Mouse (Mus musculus): ENCODE measurements around the gene Tnnc1. TPM values are rescaled to one million over a fixed set of nuclear protein-coding genes. Genes with fewer than 3 reads are reported as not detected.
A peak's percentile ranks its signal among the peaks of the same experiment; 100 is the strongest.

Gene Tnnc1
- polyA plus RNA-seq, 1 experiment from 2014 or later, result 39.0 TPM

- DNase-seq (ENCODE audit: low spot score), result no peak
- Histone ChIP-seq H3K27me3 (replicated peaks; ENCODE audit: control insufficient read depth, insufficient read depth, low read length) (no peaks in the 10 kb centered on the region), H3K27ac (ENCODE audit: low read depth, low read length) (no peak overlapping the region), H3K9me3 (ENCODE audit: control insufficient read depth, low read length) (no peaks in the 10 kb centered on the region), H3K4me2 (no peak overlapping the region), H3K36me3 (ENCODE audit: control insufficient read depth, insufficient read depth, low read length) (no peaks in the 10 kb centered on the region), H3K4me3 (ENCODE audit: low read depth, low read length) (no peak overlapping the region), H3K9ac (ENCODE audit: low read depth, low read length) (no peak overlapping the region), H3K4me1 (replicated peaks; ENCODE audit: control insufficient read depth, insufficient read depth, low read length) (peaks cover 7% of the 10 kb centered on the region)
- 71% methylated on average over 3 of the region's 3 CpGs for whole genome bisulfite sequencing
- no peak for ATAC-seq (replicated peaks; ENCODE audit: low FRiP score)
Observed at GRCm38 (mm10) chr14:31212499-31212898, 4.4 kb downstream of the Tnnc1 start.

GRCm38 (mm10) chr14:31213868-31214267, 5.8 kb downstream of the Tnnc1 start:
- peaks cover 4% of the 10 kb centered on the region; the same call in 1 of the 2 replicates for H3K4me1 ChIP-seq (replicated peaks; ENCODE audit: control insufficient read depth, insufficient read depth, low read length)
- H3K4me2 ChIP-seq, result no peak overlapping the region
- 68% methylated on average over 8 of the region's 8 CpGs for WGBS
- DNase-seq (ENCODE audit: low spot score), result no peak
- no peak overlapping the region for H3K4me3 ChIP-seq (ENCODE audit: low read depth, low read length)
- no peak overlapping the region for H3K9ac ChIP-seq (ENCODE audit: low read depth, low read length)
- no peaks in the 10 kb centered on the region for H3K27me3 ChIP-seq (replicated peaks; ENCODE audit: control insufficient read depth, insufficient read depth, low read length)
- H3K36me3 ChIP-seq (ENCODE audit: control insufficient read depth, insufficient read depth, low read length), result no peaks in the 10 kb centered on the region
- H3K27ac ChIP-seq (ENCODE audit: low read depth, low read length), result no peak overlapping the region
- no peak for ATAC-seq (replicated peaks; ENCODE audit: low FRiP score)
- no peaks in the 10 kb centered on the region for H3K9me3 ChIP-seq (ENCODE audit: control insufficient read depth, low read length)

GRCm38 (mm10) chr14:31214684-31215083, 6.6 kb downstream of the Tnnc1 start:
- no peak for ATAC-seq (replicated peaks; ENCODE audit: low FRiP score)

GRCm38 (mm10) chr14:31215157-31216002, 7.3 kb downstream of the Tnnc1 start:
- H3K4me1 ChIP-seq (replicated peaks; ENCODE audit: control insufficient read depth, insufficient read depth, low read length), result peaks cover 4% of the 10 kb centered on the region; the same call in 1 of the 2 replicates
- H3K9ac ChIP-seq (ENCODE audit: low read depth, low read length), result 0 out of 2 replicates have a peak overlapping the region, but pooled peaks have one; percentile 17
- no peaks in the 10 kb centered on the region for H3K9me3 ChIP-seq (ENCODE audit: control insufficient read depth, low read length)
- DNase-seq (ENCODE audit: low spot score) (peak; percentile 54), ATAC-seq (replicated peaks; ENCODE audit: low FRiP score) (0 out of 2 replicates have a peak, but pooled peaks have one; percentile 47)
- H3K4me3 ChIP-seq (ENCODE audit: low read depth, low read length), result no peak overlapping the region
- 27% methylated on average over 15 of the region's 15 CpGs for WGBS
- H3K27ac ChIP-seq (ENCODE audit: low read depth, low read length), result no peak overlapping the region
- no peaks in the 10 kb centered on the region for H3K27me3 ChIP-seq (replicated peaks; ENCODE audit: control insufficient read depth, insufficient read depth, low read length)
- no peaks in the 10 kb centered on the region for H3K36me3 ChIP-seq (ENCODE audit: control insufficient read depth, insufficient read depth, low read length)
- H3K4me2 ChIP-seq, result no peak overlapping the region

More at GRCm38 (mm10) chr14:31214684-31215083, 6.6 kb downstream of the Tnnc1 start:
- H3K36me3 ChIP-seq (ENCODE audit: control insufficient read depth, insufficient read depth, low read length), result no peaks in the 10 kb centered on the region
- DNase-seq (ENCODE audit: low spot score), result no peak
- no peaks in the 10 kb centered on the region for H3K9me3 ChIP-seq (ENCODE audit: control insufficient read depth, low read length)
- H3K27me3 ChIP-seq (replicated peaks; ENCODE audit: control insufficient read depth, insufficient read depth, low read length), result no peaks in the 10 kb centered on the region
- no peak overlapping the region for H3K27ac ChIP-seq (ENCODE audit: low read depth, low read length)
- H3K4me2 ChIP-seq, result no peak overlapping the region
- H3K4me1 ChIP-seq (replicated peaks; ENCODE audit: control insufficient read depth, insufficient read depth, low read length), result peaks cover 4% of the 10 kb centered on the region; the same call in 1 of the 2 replicates
- H3K9ac ChIP-seq (ENCODE audit: low read depth, low read length), result no peak overlapping the region
- no peak overlapping the region for H3K4me3 ChIP-seq (ENCODE audit: low read depth, low read length)
- 71% methylated on average over 3 of the region's 3 CpGs for WGBS

- Histone ChIP-seq H3K27ac (ENCODE audit: low read depth, low read length) (no peak within 1 kb of the TSS), H3K4me2 (peak within 1 kb of the TSS; percentile 28; the same call in 1 of the 2 replicates), H3K9ac (ENCODE audit: low read depth, low read length) (peak within 1 kb of the TSS; percentile 17; the same call in 1 of the 2 replicates), H3K9me3 (ENCODE audit: control insufficient read depth, low read length) (no peaks in the 10 kb centered on the region), H3K4me1 (replicated peaks; ENCODE audit: control insufficient read depth, insufficient read depth, low read length) (peaks cover 4% of the 10 kb centered on the region; the same call in 1 of the 2 replicates), H3K27me3 (replicated peaks; ENCODE audit: control insufficient read depth, insufficient read depth, low read length) (no peaks in the 10 kb centered on the region), H3K36me3 (ENCODE audit: control insufficient read depth, insufficient read depth, low read length) (no peaks in the 10 kb centered on the region), H3K4me3 (ENCODE audit: low read depth, low read length) (no peak within 1 kb of the TSS)
- 66% methylated on average over 2 of the region's 2 CpGs for WGBS
- ATAC-seq (replicated peaks; ENCODE audit: low FRiP score) (no peak), DNase-seq (ENCODE audit: low spot score) (no peak)
Observed at GRCm38 (mm10) chr14:31216846-31217245, 8.7 kb downstream of the Tnnc1 start, which contains the start of gene Nisch. Gene Nisch (minus strand): TSS chr14:31216946.

GRCm38 (mm10) chr14:31217666-31218065, 9.6 kb downstream of the Tnnc1 start, which contains the start of gene Sema3g:
Gene Sema3g (plus strand): TSS chr14:31217860.
- peak; percentile 58; the same call in 1 of the 2 replicates for ATAC-seq (replicated peaks; ENCODE audit: low FRiP score)
- peak; percentile 62 for DNase-seq (ENCODE audit: low spot score)
- Histone ChIP-seq H3K4me1 (replicated peaks; ENCODE audit: control insufficient read depth, insufficient read depth, low read length) (peaks cover 4% of the 10 kb centered on the region; the same call in 1 of the 2 replicates), H3K27me3 (replicated peaks; ENCODE audit: control insufficient read depth, insufficient read depth, low read length) (no peaks in the 10 kb centered on the region), H3K4me3 (ENCODE audit: low read depth, low read length) (no peak within 1 kb of the TSS), H3K36me3 (ENCODE audit: control insufficient read depth, insufficient read depth, low read length) (no peaks in the 10 kb centered on the region), H3K27ac (ENCODE audit: low read depth, low read length) (no peak within 1 kb of the TSS), H3K9me3 (ENCODE audit: control insufficient read depth, low read length) (no peaks in the 10 kb centered on the region), H3K9ac (ENCODE audit: low read depth, low read length) (no peak within 1 kb of the TSS; the same call in none of the 2 replicates), H3K4me2 (peak within 1 kb of the TSS; percentile 29; the same call in 1 of the 2 replicates)
- WGBS, result 9% methylated on average over 11 of the region's 11 CpGs

- Histone ChIP-seq H3K4me2 (no peak overlapping the region), H3K36me3 (ENCODE audit: control insufficient read depth, insufficient read depth, low read length) (no peaks in the 10 kb centered on the region), H3K4me1 (replicated peaks; ENCODE audit: control insufficient read depth, insufficient read depth, low read length) (peaks cover 6% of the 10 kb centered on the region; the same call in 1 of the 2 replicates), H3K9me3 (ENCODE audit: control insufficient read depth, low read length) (no peaks in the 10 kb centered on the region), H3K4me3 (ENCODE audit: low read depth, low read length) (no peak overlapping the region), H3K9ac (ENCODE audit: low read depth, low read length) (no peak overlapping the region), H3K27ac (ENCODE audit: low read depth, low read length) (no peak overlapping the region), H3K27me3 (replicated peaks; ENCODE audit: control insufficient read depth, insufficient read depth, low read length) (no peaks in the 10 kb centered on the region; the same call in 1 of the 2 replicates)
- DNase-seq (ENCODE audit: low spot score) (no peak), ATAC-seq (replicated peaks; ENCODE audit: low FRiP score) (no peak)
- 61% methylated on average over 4 of the region's 4 CpGs for WGBS
Observed at GRCm38 (mm10) chr14:31226978-31227377, 18.9 kb downstream of the Tnnc1 start.

GRCm38 (mm10) chr14:31228234-31228633, 20.1 kb downstream of the Tnnc1 start:
- no peaks in the 10 kb centered on the region for H3K9me3 ChIP-seq (ENCODE audit: control insufficient read depth, low read length)
- ATAC-seq (replicated peaks; ENCODE audit: low FRiP score), result no peak
- no peaks in the 10 kb centered on the region; the same call in 1 of the 2 replicates for H3K27me3 ChIP-seq (replicated peaks; ENCODE audit: control insufficient read depth, insufficient read depth, low read length)
- H3K36me3 ChIP-seq (ENCODE audit: control insufficient read depth, insufficient read depth, low read length), result no peaks in the 10 kb centered on the region
- DNase-seq (ENCODE audit: low spot score), result no peak
- H3K4me2 ChIP-seq, result no peak overlapping the region
- no peak overlapping the region for H3K4me3 ChIP-seq (ENCODE audit: low read depth, low read length)
- 48% methylated on average over 6 of the region's 6 CpGs for WGBS
- H3K27ac ChIP-seq (ENCODE audit: low read depth, low read length), result no peak overlapping the region
- no peak overlapping the region for H3K9ac ChIP-seq (ENCODE audit: low read depth, low read length)
- peaks cover 9% of the 10 kb centered on the region; the same call in 1 of the 2 replicates for H3K4me1 ChIP-seq (replicated peaks; ENCODE audit: control insufficient read depth, insufficient read depth, low read length)

All from liver, embryonic 11.5 days (tissue).